Mouse (Mus musculus) CH12F3 (cell line): ENCODE data around the gene Spata19.

ENCODE experiments used
- in situ Hi-C: fragments of 300-500 bp; cut with MboI; formaldehyde crosslinking; loops from 2 replicates; pipeline ENCODE4 v1.14.3; 2020; ENCODE audit warnings: low sequenced_read_pairs

Gene Spata19

GRCm38 (mm10) chr9:27396500-27396899 lies at the start of gene Spata19:
TSS of gene Spata19 (plus strand) at chr9:27396800.
- in situ Hi-C loops: no loop called here

GRCm38 (mm10) chr9:27353082-27353481 lies 43.5 kb upstream of the Spata19 start:
- in situ Hi-C loops: no loop called here

- in situ Hi-C loops: no loop called here
Measured at GRCm38 (mm10) chr9:27357893-27358292, 38.7 kb upstream of the Spata19 start.

- in situ Hi-C loops: no loop called here
Measured at GRCm38 (mm10) chr9:27367231-27367630, 29.4 kb upstream of the Spata19 start.

- in situ Hi-C loops: no loop called here
Measured at GRCm38 (mm10) chr9:27369108-27369507, 27.5 kb upstream of the Spata19 start.

GRCm38 (mm10) chr9:27375746-27376145 lies 20.9 kb upstream of the Spata19 start:
- in situ Hi-C loops: no loop called here

- in situ Hi-C loops: no loop called here
Measured at GRCm38 (mm10) chr9:27386951-27387350, 9.6 kb upstream of the Spata19 start.

- in situ Hi-C loops: no loop called here
Measured at GRCm38 (mm10) chr9:27401169-27401568, 4.6 kb downstream of the Spata19 start.

- in situ Hi-C loops: no loop called here
Measured at GRCm38 (mm10) chr9:27409733-27410132, 13.1 kb downstream of the Spata19 start.

GRCm38 (mm10) chr9:27414058-27414460 lies 17.5 kb downstream of the Spata19 start:
- in situ Hi-C loops: no loop called here

GRCm38 (mm10) chr9:27424511-27424910 lies 27.9 kb downstream of the Spata19 start:
- in situ Hi-C loops: no loop called here

- in situ Hi-C loops: no loop called here
Measured at GRCm38 (mm10) chr9:27428552-27428951, 32.0 kb downstream of the Spata19 start.

GRCm38 (mm10) chr9:27433301-27433700 lies 36.7 kb downstream of the Spata19 start:
- in situ Hi-C loops: no loop called here

- in situ Hi-C loops: no loop called here
Measured at GRCm38 (mm10) chr9:27435936-27436335, 39.3 kb downstream of the Spata19 start.

- in situ Hi-C loops: no loop called here
Measured at GRCm38 (mm10) chr9:27437391-27438061, 40.9 kb downstream of the Spata19 start.

- in situ Hi-C loops: no loop called here
Measured at GRCm38 (mm10) chr9:27449780-27450422, 53.3 kb downstream of the Spata19 start.
